Mouse (Mus musculus) testis, adult 2 months (tissue): ENCODE data around the gene Mad1l1.

Source experiments
- CTCF ChIP-seq: fragments of 200-500 bp; IDR thresholded peaks from 2 replicates; pipeline ENCODE4 v1.5.1; 2012; ENCODE audit warnings: low read depth, mild to moderate bottlenecking, inconsistent platforms, low read length, moderate library complexity; ENCODE audit not compliant: control insufficient read depth, insufficient read depth, insufficient replicate concordance
- POLR2A ChIP-seq: fragments of 200-500 bp; IDR thresholded peaks from 2 replicates; pipeline ENCODE4 v1.6.1; 2012; ENCODE audit warnings: low read depth, mild to moderate bottlenecking, inconsistent platforms, low read length, moderate library complexity; ENCODE audit not compliant: control insufficient read depth

DNA sequence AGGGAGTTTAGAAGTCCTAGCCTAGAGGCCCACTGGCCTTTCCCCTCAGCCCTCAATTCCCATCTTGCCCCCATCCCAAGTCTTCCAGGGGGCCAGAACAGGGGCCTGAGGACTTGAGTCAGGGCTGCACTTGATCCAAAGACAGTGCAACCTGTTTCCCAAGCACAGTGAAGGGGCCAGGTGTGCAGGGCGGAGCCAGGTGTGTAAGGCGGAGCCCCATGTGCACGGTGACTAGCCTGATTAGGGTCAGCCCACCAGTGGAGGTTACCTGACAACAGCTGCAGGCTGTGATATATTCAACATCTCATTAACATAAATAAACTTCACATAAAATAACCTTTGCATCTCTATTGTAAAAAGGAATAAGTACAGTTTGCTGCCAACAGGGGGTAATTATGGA, 280.3 kb downstream of the Mad1l1 start:
- TF ChIP-seq CTCF = no peak
- TF ChIP-seq POLR2A = no peak
